Mouse (Mus musculus) C2C12 (cell line): Measurements from ENCODE around the gene Prkce. TPM values are rescaled to one million over a fixed set of nuclear protein-coding genes. Genes with fewer than 3 reads are reported as not detected.

Source experiments
- H3K27me3 ChIP-seq: one replicate; pipeline ENCODE4 v1.6.1; 2011; ENCODE audit not compliant: control insufficient read depth, insufficient read depth, insufficient read length
- H3K36me3 ChIP-seq: one replicate; pipeline ENCODE4 v1.6.1; 2011; ENCODE audit not compliant: control insufficient read depth, insufficient read depth
- H3K4me3 ChIP-seq: one replicate; pipeline ENCODE4 v1.5.1; 2011; ENCODE audit warnings: mild to moderate bottlenecking, control low read depth; ENCODE audit not compliant: poor library complexity, insufficient read depth, severe bottlenecking
- H3K79me2 ChIP-seq: one replicate; pipeline ENCODE4 v1.6.1; 2011; ENCODE audit not compliant: control insufficient read depth, insufficient read depth
- H3K79me3 ChIP-seq: one replicate; pipeline ENCODE4 v1.6.1; 2011; ENCODE audit warnings: low read depth, control low read depth
- H3ac ChIP-seq: one replicate; pipeline ENCODE3; 2011; ENCODE audit warnings: low read depth; ENCODE audit not compliant: control insufficient read depth, insufficient read length
- CEBPB ChIP-seq: IDR thresholded peaks from one replicate; pipeline ENCODE4 v1.6.1; 2011; ENCODE audit warnings: low read depth, mild to moderate bottlenecking, control low read depth, moderate library complexity
- CTCF ChIP-seq: IDR thresholded peaks from one replicate; pipeline ENCODE4 v1.5.1; 2011; ENCODE audit not compliant: control insufficient read depth, insufficient read depth, insufficient read length
- FOSL1 ChIP-seq: IDR thresholded peaks from one replicate; pipeline ENCODE4 v1.8.0; 2011; ENCODE audit warnings: mild to moderate bottlenecking, low read length; ENCODE audit not compliant: poor library complexity, insufficient read depth, severe bottlenecking
- MAX ChIP-seq: IDR thresholded peaks from one replicate; pipeline ENCODE4 v1.6.1; 2011; ENCODE audit warnings: mild to moderate bottlenecking, control low read depth
- MYOD1 ChIP-seq: IDR thresholded peaks from one replicate; pipeline ENCODE4 v1.6.1; 2011; ENCODE audit warnings: low read depth; ENCODE audit not compliant: control insufficient read depth, insufficient read length
- MYOG ChIP-seq: IDR thresholded peaks from one replicate; pipeline ENCODE4 v1.6.1; 2011; ENCODE audit not compliant: control insufficient read depth, insufficient read length; ENCODE audit errors: extremely low read depth
- USF1 ChIP-seq: IDR thresholded peaks from one replicate; pipeline ENCODE4 v1.6.1; 2011; ENCODE audit warnings: low read depth, mild to moderate bottlenecking, control low read depth, moderate library complexity
- polyA plus RNA-seq: library from polyadenylated mRNA; unstranded; fragments of >200 nt; fragmentation: generic; extraction: Trizol; gene quantifications from one replicate; pipeline ENCODE4 v1.2.1, GENCODE M21; 2012; ENCODE audit warnings: missing spikeins

The Prkce gene
- polyA plus RNA-seq, 1 experiment, result 1.4 TPM

DNA sequence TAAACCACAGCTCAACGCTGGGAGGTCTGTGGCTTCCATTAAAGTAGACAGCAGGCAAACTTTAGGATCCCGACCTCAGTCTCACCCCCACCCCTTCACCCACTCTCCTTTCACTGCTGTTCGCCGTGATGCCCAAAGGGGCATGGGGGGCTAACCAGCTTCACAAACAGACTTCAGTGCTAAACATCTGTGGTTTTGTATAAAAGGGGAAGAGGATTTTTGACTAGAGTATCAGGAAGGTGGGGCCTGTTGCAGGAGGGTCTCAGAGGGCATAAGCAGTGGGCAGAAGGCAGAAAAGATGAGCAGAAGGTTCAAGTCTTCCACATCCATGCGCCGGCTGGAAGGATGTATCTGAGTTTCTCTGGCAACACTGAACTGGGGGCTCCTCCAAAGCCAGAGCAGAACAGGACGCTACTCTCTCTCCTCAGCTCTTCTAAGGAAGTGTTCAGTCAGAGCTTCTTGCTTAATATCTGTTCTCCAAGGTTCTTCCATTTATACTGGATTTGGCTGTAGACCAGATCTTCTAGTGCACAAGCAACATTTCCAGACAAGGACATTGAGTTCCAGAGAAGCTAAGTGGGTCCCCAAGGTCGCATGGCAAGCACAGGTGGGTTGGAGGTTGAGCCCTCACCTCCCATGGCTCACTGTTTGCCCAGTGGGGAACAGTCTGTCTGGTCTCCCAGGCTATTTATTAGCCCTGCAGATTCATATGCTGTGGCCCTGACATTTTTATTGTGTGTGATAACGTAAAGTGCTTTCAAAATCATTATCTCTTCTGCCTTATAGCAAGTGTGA, 2.8 kb downstream of the Prkce start:
- no peak for TF ChIP-seq CEBPB
- no peak for TF ChIP-seq MYOG
- no peak for TF ChIP-seq CTCF
- no peak overlapping the region for H3ac ChIP-seq
- no peaks in the 10 kb centered on the region for H3K27me3 ChIP-seq
- no peak overlapping the region for H3K4me3 ChIP-seq
- H3K79me2 ChIP-seq, result no peaks in the 10 kb centered on the region
- H3K79me3 ChIP-seq, result no peaks in the 10 kb centered on the region
- no peaks in the 10 kb centered on the region for H3K36me3 ChIP-seq

DNA sequence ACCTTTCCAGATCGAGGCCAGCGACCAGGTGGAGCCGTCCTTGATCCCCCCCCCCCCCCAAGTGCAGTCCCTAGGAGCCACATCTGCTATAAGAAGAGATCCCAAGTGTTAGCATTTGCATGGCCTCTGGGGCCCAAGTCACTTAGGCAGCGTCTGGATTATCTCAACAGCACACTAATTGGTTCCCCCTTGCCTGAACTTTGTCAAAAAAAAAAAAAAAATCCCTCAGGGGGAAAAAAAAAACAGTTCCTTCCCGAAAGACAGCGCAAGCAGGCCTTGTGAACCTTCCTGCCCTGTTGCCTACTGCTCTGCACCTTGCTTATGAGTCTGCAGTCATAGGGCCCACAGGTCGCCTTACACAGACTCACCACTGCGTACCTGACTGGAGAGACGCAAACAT, 7.9 kb downstream of the Prkce start:
- Histone ChIP-seq H3K4me3 (no peak overlapping the region), H3K27me3 (no peaks in the 10 kb centered on the region), H3ac (no peak overlapping the region), H3K36me3 (no peaks in the 10 kb centered on the region), H3K79me3 (no peaks in the 10 kb centered on the region), H3K79me2 (no peaks in the 10 kb centered on the region)
- TF ChIP-seq CEBPB (no peak), CTCF (no peak), FOSL1 (no peak), USF1 (no peak), MYOD1 (no peak), MYOG (no peak), MAX (no peak)

DNA sequence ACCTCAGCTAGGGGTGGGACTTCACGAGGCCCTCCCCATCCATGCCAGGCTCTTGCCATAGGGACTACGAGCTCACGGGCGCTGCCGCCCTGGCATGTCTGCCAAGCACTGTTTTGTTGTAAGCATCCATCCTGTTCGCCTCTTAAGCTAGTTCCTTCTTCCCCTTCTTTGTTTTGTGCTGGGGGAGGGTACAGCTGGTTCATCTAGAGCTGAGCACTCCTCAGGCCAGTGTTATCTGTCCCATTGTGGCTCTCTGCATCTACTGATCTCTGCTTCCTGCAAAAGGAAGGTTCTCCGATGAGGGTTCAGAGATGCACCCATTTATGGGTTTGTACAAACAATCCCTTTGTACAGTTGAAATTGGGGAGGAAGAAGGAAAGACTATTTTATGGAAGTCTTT, 9.1 kb downstream of the Prkce start:
- H3ac ChIP-seq, result no peak overlapping the region
- no peak for TF ChIP-seq USF1
- no peak for TF ChIP-seq MAX
- no peak for TF ChIP-seq MYOD1
- no peak for TF ChIP-seq CTCF
- TF ChIP-seq CEBPB, result no peak
- no peak for TF ChIP-seq MYOG
- no peaks in the 10 kb centered on the region for H3K79me2 ChIP-seq
- H3K4me3 ChIP-seq, result no peak overlapping the region
- no peaks in the 10 kb centered on the region for H3K27me3 ChIP-seq
- H3K36me3 ChIP-seq, result no peaks in the 10 kb centered on the region
- H3K79me3 ChIP-seq, result no peaks in the 10 kb centered on the region

DNA sequence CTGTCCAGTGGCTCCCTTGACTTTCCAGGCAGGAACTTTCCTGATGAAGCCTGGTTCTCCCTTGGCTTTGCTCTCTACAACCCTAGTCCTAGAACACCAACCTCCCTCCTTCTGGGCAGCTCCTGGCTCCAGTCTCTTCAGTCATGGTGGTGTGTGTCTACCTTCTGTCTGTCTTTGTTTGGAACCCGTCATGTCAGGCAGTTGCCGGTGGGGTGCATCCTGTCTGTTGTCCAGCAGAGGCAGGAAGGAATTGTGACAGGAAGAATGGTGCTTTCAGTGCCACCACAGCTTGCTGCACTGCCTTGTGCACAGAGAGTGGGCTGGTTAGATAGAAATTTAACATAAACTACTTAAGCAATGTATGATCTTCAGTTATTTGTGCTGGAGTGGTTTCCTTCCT, 16.2 kb downstream of the Prkce start:
- no peaks in the 10 kb centered on the region for H3K36me3 ChIP-seq
- no peaks in the 10 kb centered on the region for H3K79me2 ChIP-seq
- no peak for TF ChIP-seq CTCF
- H3K79me3 ChIP-seq, result peaks cover 1% of the 10 kb centered on the region
- H3ac ChIP-seq, result no peak overlapping the region
- no peaks in the 10 kb centered on the region for H3K27me3 ChIP-seq
- no peak overlapping the region for H3K4me3 ChIP-seq

DNA sequence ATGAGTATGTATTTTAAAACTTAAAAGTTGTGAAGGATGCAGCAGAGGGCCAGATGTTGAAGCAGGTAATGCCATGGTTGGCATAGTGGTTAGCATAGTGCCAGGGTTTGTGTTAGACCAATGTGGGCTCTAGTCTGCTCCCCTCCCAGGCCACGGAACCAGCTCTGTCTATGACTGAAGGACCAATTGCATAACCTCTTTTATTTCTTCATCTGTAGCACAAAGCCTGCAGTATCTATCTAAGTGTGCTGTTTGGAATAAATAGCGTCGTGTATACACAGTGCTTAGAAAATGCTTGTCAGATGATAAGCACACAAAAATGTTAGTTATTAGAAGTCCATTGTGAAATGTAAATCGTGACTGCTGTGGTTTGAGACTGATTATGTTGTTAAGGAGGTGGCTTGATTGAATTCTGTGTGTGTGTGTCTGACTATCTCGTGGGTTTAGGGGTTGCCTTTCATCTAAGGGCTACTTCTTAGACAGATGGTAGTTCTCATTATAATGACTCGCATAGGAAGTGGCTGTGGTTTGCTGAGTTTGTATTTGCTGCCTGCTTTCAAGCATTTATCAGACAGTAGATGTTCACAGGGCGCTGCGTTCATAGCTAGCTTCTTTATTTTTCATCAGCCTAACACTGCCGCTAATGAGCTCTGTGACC, 17.1 kb downstream of the Prkce start:
- H3K27me3 ChIP-seq, result no peaks in the 10 kb centered on the region
- TF ChIP-seq MYOD1 (no peak), MAX (no peak), FOSL1 (no peak), CTCF (no peak), CEBPB (no peak)

DNA sequence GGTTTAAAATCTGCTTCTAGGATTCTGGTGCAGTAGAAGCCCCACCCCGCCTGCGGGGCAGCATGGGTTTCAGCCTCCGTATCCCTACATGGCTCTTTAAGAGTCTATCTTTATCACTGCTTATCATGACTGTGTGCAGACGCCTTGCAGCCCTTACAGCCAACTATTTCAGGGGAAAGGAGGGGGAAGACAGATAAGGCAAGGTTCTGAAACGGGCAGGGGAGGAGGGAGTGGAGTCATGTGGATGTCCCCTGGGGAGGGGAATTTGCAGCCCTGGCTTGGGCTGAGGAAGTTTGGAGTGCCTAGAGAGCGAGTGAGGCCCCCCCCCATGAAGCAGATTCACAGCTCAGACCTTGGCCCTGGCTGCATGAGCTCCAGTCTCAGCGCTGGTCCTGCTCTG, 18.0 kb downstream of the Prkce start:
- Histone ChIP-seq H3K79me3 (peaks cover 1% of the 10 kb centered on the region), H3K36me3 (no peaks in the 10 kb centered on the region), H3K79me2 (no peaks in the 10 kb centered on the region), H3K4me3 (no peak overlapping the region), H3K27me3 (no peaks in the 10 kb centered on the region), H3ac (no peak overlapping the region)
- no peak for TF ChIP-seq MYOG
- TF ChIP-seq CTCF, result no peak
- TF ChIP-seq FOSL1, result no peak
- no peak for TF ChIP-seq CEBPB
- no peak for TF ChIP-seq USF1
- TF ChIP-seq MYOD1, result no peak
- TF ChIP-seq MAX, result no peak

More for the DNA sequence above, 17.1 kb downstream of the Prkce start:
- Histone ChIP-seq H3ac (no peak overlapping the region), H3K79me2 (no peaks in the 10 kb centered on the region), H3K79me3 (peaks cover 1% of the 10 kb centered on the region), H3K36me3 (no peaks in the 10 kb centered on the region), H3K4me3 (no peak overlapping the region)
